Mouse (Mus musculus) spleen, adult 2 months (tissue): ENCODE results near the gene Wbp2nl.

ENCODE experiments used
- CTCF ChIP-seq: fragments of 200-500 bp; IDR thresholded peaks from 2 replicates; pipeline ENCODE4 v1.5.1; 2011; ENCODE audit warnings: mild to moderate bottlenecking, inconsistent platforms; ENCODE audit not compliant: insufficient read depth, insufficient read length, insufficient replicate concordance; ENCODE audit errors: extremely low read depth
- POLR2A ChIP-seq: fragments of 200-500 bp; IDR thresholded peaks from 2 replicates; pipeline ENCODE4 v1.6.1; 2011; ENCODE audit warnings: low read depth, low read length, inconsistent platforms

DNA sequence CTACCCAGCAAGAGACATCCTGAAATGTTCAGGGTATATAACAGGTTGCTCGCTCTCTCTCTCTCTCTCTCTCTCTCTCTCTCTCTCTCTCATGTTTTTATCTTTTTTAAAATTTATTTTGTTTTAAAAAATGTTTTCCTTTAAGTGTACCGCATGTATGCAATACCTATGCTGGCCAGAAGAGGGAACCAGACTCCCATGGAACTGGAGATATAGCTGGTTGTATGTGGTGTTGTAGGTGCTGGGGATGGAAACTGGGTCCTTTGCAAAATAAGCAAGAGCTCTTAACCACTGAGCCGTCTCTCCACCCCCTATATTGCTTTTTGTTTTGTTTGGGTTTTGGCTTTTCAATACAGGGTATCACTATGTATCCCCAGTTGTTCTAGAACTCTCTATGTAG lies 47.2 kb upstream of the Wbp2nl start:
- no peak for TF ChIP-seq CTCF
- no peak for TF ChIP-seq POLR2A
